18 mouse cellular contexts compared by ENCODE assay signal in the genomic region with DNA sequence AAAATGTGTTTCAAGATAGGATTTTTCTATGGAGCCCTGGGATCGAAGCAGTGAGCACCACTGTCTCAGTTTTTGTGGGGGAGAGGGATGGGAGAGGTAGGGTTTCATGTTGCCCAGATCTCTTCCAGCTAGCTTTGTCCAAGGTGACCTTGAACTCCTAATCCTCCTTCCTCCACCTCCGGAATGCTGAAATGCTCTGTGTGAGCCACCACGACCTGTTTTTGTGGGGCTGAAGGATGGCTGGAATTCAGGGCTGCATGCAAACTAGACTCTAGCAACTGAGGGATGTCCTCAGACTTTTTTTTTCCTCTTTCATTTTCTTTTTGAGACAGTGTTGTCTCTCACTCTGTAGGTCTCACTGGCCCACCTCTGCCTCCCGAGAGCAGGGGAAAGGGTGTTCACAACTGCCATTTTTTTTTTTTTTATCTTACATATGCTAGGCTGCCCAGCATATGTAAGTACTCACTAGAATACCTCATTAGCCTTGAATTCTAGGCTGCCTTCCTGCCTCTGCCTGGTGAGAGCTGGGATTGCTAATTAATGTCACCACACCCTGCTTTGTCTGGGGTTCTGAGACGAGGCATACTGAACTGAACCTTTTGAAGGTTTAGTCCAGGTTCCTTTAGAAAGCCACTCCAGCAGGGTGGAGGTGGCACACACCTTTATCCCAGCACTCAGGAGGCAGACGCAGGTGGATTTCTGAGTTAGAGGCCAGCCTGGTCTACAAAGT. TPM values are rescaled to one million over a fixed set of nuclear protein-coding genes. Genes with fewer than 3 reads are reported as not detected.
A peak's percentile ranks its signal among the peaks of the same experiment; 100 is the strongest.
DNase-seq lines count a peak whose midpoint lies in the region; ATAC-seq lines count a peak whose summit lies in the region.
"Had no signal": no experiment of that assay in that cellular context is flagged by ENCODE, and none has a peak within 500 bp of the region (broad histone marks: within the 10 kb centered on the region; RNA-seq: fewer than 3 reads in every experiment).

No protein-coding gene starts in this region.

- H3K4me1 ChIP-seq in hindbrain, embryonic 14.5 days (replicated peaks; ENCODE audit: control insufficient read depth, insufficient read depth, low read length), result no peaks in the 10 kb centered on the region

- H3K4me2 ChIP-seq in hindbrain, embryonic 14.5 days (replicated peaks), result no peak overlapping the region
- H3K4me2 ChIP-seq: stomach, embryonic 15.5 days had no signal

- 74% methylated on average over 6 of the region's 6 CpGs for WGBS in hindbrain, embryonic 14.5 days

- H3K9me3 ChIP-seq in hindbrain, embryonic 14.5 days (ENCODE audit: control insufficient read depth, low read length), result no peaks in the 10 kb centered on the region
- H3K9me3 ChIP-seq: embryonic facial prominence, embryonic 10.5 days; stomach, embryonic 15.5 days had no signal

- no peak for ATAC-seq in CD4-positive, CD25-positive, alpha-beta regulatory T cell, adult 4 months
- no peak for ATAC-seq in hindbrain, embryonic 14.5 days (ENCODE audit: low FRiP score)
- ATAC-seq: forebrain, postnatal 0 days; intestine, postnatal 0 days had no signal

- peak; percentile 27 for DNase-seq in CD4-positive, CD25-positive, alpha-beta regulatory T cell, adult 2 months (ENCODE audit: low read depth, low spot score)
- peak; percentile 36 for DNase-seq in kidney, adult 11 months
- no peak for DNase-seq in kidney, adult 9 months
- DNase-seq in A20 (ENCODE audit: low read depth, low spot score) (peak; percentile 70), ZHBTc4 (ENCODE audit: low read depth, low spot score) (peak; percentile 96)
- DNase-seq in hindbrain, embryonic 14.5 days (ENCODE audit: low spot score), result no peak
- no peak for DNase-seq in adrenal gland, postnatal 4 days (ENCODE audit: low spot score in 2 of 2)
- DNase-seq: cerebellum, postnatal 10 days; forebrain, postnatal 0 days; gastrocnemius, postnatal 10 days; lung, postnatal 36 days; midbrain, embryonic 14.5 days; right cerebral cortex, postnatal 4 days had no signal

- H3K36me3 ChIP-seq in hindbrain, embryonic 14.5 days (replicated peaks; ENCODE audit: control insufficient read depth, insufficient read depth), result no peaks in the 10 kb centered on the region
- H3K36me3 ChIP-seq: embryonic facial prominence, embryonic 10.5 days; stomach, embryonic 15.5 days had no signal

- H3K4me3 ChIP-seq in hindbrain, embryonic 14.5 days (replicated peaks; ENCODE audit: low read length), result no peak overlapping the region
- H3K4me3 ChIP-seq: embryonic facial prominence, embryonic 10.5 days; stomach, embryonic 15.5 days had no signal

- no peak overlapping the region for H3K9ac ChIP-seq in hindbrain, embryonic 14.5 days
- H3K9ac ChIP-seq: forebrain, postnatal 0 days; liver, embryonic 14.5 days; stomach, embryonic 15.5 days had no signal

- no peaks in the 10 kb centered on the region for H3K27me3 ChIP-seq in hindbrain, embryonic 14.5 days (ENCODE audit: control insufficient read depth, insufficient read depth, low read length)
- H3K27me3 ChIP-seq: stomach, embryonic 15.5 days had no signal

- H3K27ac ChIP-seq in hindbrain, embryonic 14.5 days, result no peak overlapping the region
- H3K27ac ChIP-seq: embryonic facial prominence, embryonic 10.5 days; liver, embryonic 14.5 days had no signal

RNA-seq across cellular contexts. Expression of gene Ncoa3, which starts 11.0 kb away (rescaled TPM):
- polyA plus RNA-seq in CD4-positive, CD25-positive, alpha-beta regulatory T cell, adult 4 months (2017; shearing (Covaris generic)), result 10 to 100 TPM; 78.6 to 87.5 TPM
- polyA plus RNA-seq in hindbrain, embryonic 14.5 days (2014; fragmentation: Nextera tagmentation; extraction: Ambion mirVana), result 15.5 and 18.1 TPM in 2 replicates
- total RNA-seq in adrenal gland, postnatal 4 days (2021), result 10 to 100 TPM; 33.8 to 37.8 TPM

Comparison
In these comparisons a context has a peak if more than half of its experiments do, and no peak if none do; other contexts are left out.
1. DNase-seq: peak in CD4-positive, CD25-positive, alpha-beta regulatory T cell, adult 2 months (single experiment), kidney, adult 11 months (single experiment), A20 (single experiment) and ZHBTc4 (single experiment); none in kidney, adult 9 months (single experiment), hindbrain, embryonic 14.5 days (single experiment) and adrenal gland, postnatal 4 days (0 of 2).